Mouse (Mus musculus) heart, adult 2 months (tissue): ENCODE data around the gene Gpx3. TPM values are rescaled to one million over a fixed set of nuclear protein-coding genes. Genes with fewer than 3 reads are reported as not detected.

Experiments
- DNase-seq, 2 experiments: peaks; one replicate each; pipeline ENCODE4 v3.0.0; 2021
- H3K27ac ChIP-seq: fragments of 200-600 bp; 2 replicates; pipeline ENCODE4 v1.8.1; 2022
- H3K27me3 ChIP-seq: fragments of 200-500 bp; 2 replicates; pipeline ENCODE4 v1.6.1; 2012; ENCODE audit warnings: mild to moderate bottlenecking, low read length, inconsistent platforms, mixed read lengths; ENCODE audit not compliant: control insufficient read depth, insufficient read depth
- H3K36me3 ChIP-seq: fragments of 200-500 bp; 2 replicates; pipeline ENCODE4 v1.6.1; 2012; ENCODE audit warnings: low read length, inconsistent platforms; ENCODE audit not compliant: control insufficient read depth, insufficient read depth
- H3K4me1 ChIP-seq: fragments of 200-500 bp; 2 replicates; pipeline ENCODE4 v1.6.1; 2011; ENCODE audit warnings: low read length; ENCODE audit not compliant: control insufficient read depth, insufficient read depth
- H3K4me3 ChIP-seq: fragments of 200-600 bp; 2 replicates; pipeline ENCODE4 v1.8.1; 2022
- H3K79me2 ChIP-seq: fragments of 200-500 bp; replicated peaks from 2 replicates; pipeline ENCODE4 v1.6.1; 2012; ENCODE audit warnings: mild to moderate bottlenecking, inconsistent platforms, low read length, moderate library complexity, mixed read lengths; ENCODE audit not compliant: control insufficient read depth, insufficient read depth
- H3K9ac ChIP-seq: fragments of 200-500 bp; 2 replicates; pipeline ENCODE4 v1.6.1; 2012; ENCODE audit warnings: low read depth, mild to moderate bottlenecking, control low read depth, inconsistent platforms, low read length, mixed read lengths
- CTCF ChIP-seq: fragments of 200-600 bp; IDR thresholded peaks from 2 replicates; pipeline ENCODE4 v1.8.1; 2022; ENCODE audit warnings: antibody characterized with exemption, mild to moderate bottlenecking, moderate library complexity
- EP300 ChIP-seq: fragments of 200-500 bp; IDR thresholded peaks from 2 replicates; pipeline ENCODE4 v1.6.1; 2011; ENCODE audit warnings: low read depth, low read length, control low read depth; ENCODE audit not compliant: insufficient read depth
- POLR2A ChIP-seq: fragments of 200-500 bp; IDR thresholded peaks from 2 replicates; pipeline ENCODE4 v1.6.1; 2011; ENCODE audit warnings: mild to moderate bottlenecking, low read depth, low read length, control low read depth; ENCODE audit not compliant: insufficient read depth
- WGBS: fragments of 180-500 bp; shearing (Covaris S2); methylation state at CpG from one replicate; pipeline ENCODE4 v1.1.7; 2018; 5-methylcytosine and 5-hydroxymethylcytosine counted together
- intact Hi-C: fragments of 180-260 bp; cut with DNase I; formaldehyde crosslinking; loops from one replicate; pipeline ENCODE4 v1.15.1; 2025
- polyA plus RNA-seq: library from polyadenylated mRNA; depleted of rRNA; stranded (reverse); fragments of >200 nt; gene quantifications from 2 replicates; pipeline ENCODE4 v1.2.3, GENCODE M21; 2012
- total RNA-seq, 2 experiments: library from RNA; stranded (reverse); gene quantifications; 2 replicates each; pipeline ENCODE4 v1.2.3; 2021

The Gpx3 gene
- total and polyA plus RNA-seq, 3 experiments = 219 to 401 (median 246) TPM

- WGBS = 32% methylated on average over 4 of the region's 4 CpGs
- Histone ChIP-seq H3K4me3 (no peak overlapping the region), H3K27ac (peak overlapping the region; percentile 67), H3K4me1 (peaks cover 3% of the 10 kb centered on the region), H3K36me3 (no peaks in the 10 kb centered on the region; the same call in 1 of the 2 replicates), H3K79me2 (no peaks in the 10 kb centered on the region), H3K27me3 (no peaks in the 10 kb centered on the region), H3K9ac (no peak overlapping the region)
- no peak for DNase-seq
- intact Hi-C loops = no loop called here
- TF ChIP-seq POLR2A = no peak
- no peak for TF ChIP-seq CTCF
- TF ChIP-seq EP300 = no peak
These were observed 4.2 kb downstream of the Gpx3 start for GRCm38 (mm10) chr11:54906466-54906865.

GRCm38 (mm10) chr11:54907259-54907658, 5.0 kb downstream of the Gpx3 start:
- H3K36me3 ChIP-seq = no peaks in the 10 kb centered on the region; the same call in 1 of the 2 replicates
- WGBS = 95% methylated on average over 5 of the region's 5 CpGs
- intact Hi-C loops = no loop called here

GRCm38 (mm10) chr11:54909273-54909672, 7.0 kb downstream of the Gpx3 start:
- Histone ChIP-seq H3K9ac (no peak overlapping the region), H3K36me3 (no peaks in the 10 kb centered on the region; the same call in none of the 2 replicates), H3K4me1 (peaks cover 1% of the 10 kb centered on the region), H3K27ac (no peak overlapping the region), H3K27me3 (no peaks in the 10 kb centered on the region), H3K4me3 (no peak overlapping the region), H3K79me2 (no peaks in the 10 kb centered on the region)
- WGBS = 87% methylated on average over 11 of the region's 11 CpGs
- no peak for DNase-seq
- TF ChIP-seq POLR2A = no peak
- no peak for TF ChIP-seq CTCF
- TF ChIP-seq EP300 = no peak
- intact Hi-C loops = no loop called here

More at GRCm38 (mm10) chr11:54907259-54907658, 5.0 kb downstream of the Gpx3 start:
- Histone ChIP-seq H3K4me3 (no peak overlapping the region), H3K4me1 (peaks cover 2% of the 10 kb centered on the region), H3K27ac (no peak overlapping the region), H3K9ac (no peak overlapping the region), H3K79me2 (no peaks in the 10 kb centered on the region), H3K27me3 (no peaks in the 10 kb centered on the region)
- no peak for TF ChIP-seq POLR2A
- TF ChIP-seq EP300 = no peak
- no peak for TF ChIP-seq CTCF
- DNase-seq = no peak

GRCm38 (mm10) chr11:54910081-54910665, 7.9 kb downstream of the Gpx3 start:
- Histone ChIP-seq H3K9ac (no peak overlapping the region), H3K4me1 (peaks cover 1% of the 10 kb centered on the region), H3K36me3 (no peaks in the 10 kb centered on the region; the same call in none of the 2 replicates), H3K27ac (no peak overlapping the region), H3K27me3 (no peaks in the 10 kb centered on the region), H3K4me3 (no peak overlapping the region), H3K79me2 (no peaks in the 10 kb centered on the region)
- intact Hi-C loops = no loop called here
- TF ChIP-seq CTCF (no peak), POLR2A (no peak), EP300 (no peak)
- 87% methylated on average over 12 of the region's 12 CpGs for WGBS
- no peak for DNase-seq

GRCm38 (mm10) chr11:54911201-54911600, 8.9 kb downstream of the Gpx3 start:
- intact Hi-C loops = no loop called here
- peaks cover 1% of the 10 kb centered on the region for H3K4me1 ChIP-seq
- H3K27me3 ChIP-seq = no peaks in the 10 kb centered on the region
- H3K36me3 ChIP-seq = no peaks in the 10 kb centered on the region; the same call in none of the 2 replicates
- no peak for DNase-seq
- no peaks in the 10 kb centered on the region for H3K79me2 ChIP-seq
- H3K27ac ChIP-seq = no peak overlapping the region
- no peak overlapping the region for H3K9ac ChIP-seq
- WGBS = 76% methylated on average over 3 of the region's 3 CpGs
- no peak for TF ChIP-seq CTCF
- TF ChIP-seq EP300 = no peak
- no peak for TF ChIP-seq POLR2A
- no peak overlapping the region for H3K4me3 ChIP-seq

- DNase-seq = no peak
- H3K27me3 ChIP-seq = no peaks in the 10 kb centered on the region
- no peaks in the 10 kb centered on the region; the same call in none of the 2 replicates for H3K4me1 ChIP-seq
- H3K79me2 ChIP-seq = no peaks in the 10 kb centered on the region
- H3K4me3 ChIP-seq = no peak overlapping the region
- WGBS = 92% methylated on average over 7 of the region's 7 CpGs
- H3K36me3 ChIP-seq = no peaks in the 10 kb centered on the region; the same call in none of the 2 replicates
- no peak overlapping the region for H3K27ac ChIP-seq
- H3K9ac ChIP-seq = no peak overlapping the region
- intact Hi-C loops = no loop called here
- TF ChIP-seq EP300 (no peak), POLR2A (no peak), CTCF (no peak)
These were observed 9.6 kb downstream of the Gpx3 start for GRCm38 (mm10) chr11:54911671-54912502.
